In the genomic region with DNA sequence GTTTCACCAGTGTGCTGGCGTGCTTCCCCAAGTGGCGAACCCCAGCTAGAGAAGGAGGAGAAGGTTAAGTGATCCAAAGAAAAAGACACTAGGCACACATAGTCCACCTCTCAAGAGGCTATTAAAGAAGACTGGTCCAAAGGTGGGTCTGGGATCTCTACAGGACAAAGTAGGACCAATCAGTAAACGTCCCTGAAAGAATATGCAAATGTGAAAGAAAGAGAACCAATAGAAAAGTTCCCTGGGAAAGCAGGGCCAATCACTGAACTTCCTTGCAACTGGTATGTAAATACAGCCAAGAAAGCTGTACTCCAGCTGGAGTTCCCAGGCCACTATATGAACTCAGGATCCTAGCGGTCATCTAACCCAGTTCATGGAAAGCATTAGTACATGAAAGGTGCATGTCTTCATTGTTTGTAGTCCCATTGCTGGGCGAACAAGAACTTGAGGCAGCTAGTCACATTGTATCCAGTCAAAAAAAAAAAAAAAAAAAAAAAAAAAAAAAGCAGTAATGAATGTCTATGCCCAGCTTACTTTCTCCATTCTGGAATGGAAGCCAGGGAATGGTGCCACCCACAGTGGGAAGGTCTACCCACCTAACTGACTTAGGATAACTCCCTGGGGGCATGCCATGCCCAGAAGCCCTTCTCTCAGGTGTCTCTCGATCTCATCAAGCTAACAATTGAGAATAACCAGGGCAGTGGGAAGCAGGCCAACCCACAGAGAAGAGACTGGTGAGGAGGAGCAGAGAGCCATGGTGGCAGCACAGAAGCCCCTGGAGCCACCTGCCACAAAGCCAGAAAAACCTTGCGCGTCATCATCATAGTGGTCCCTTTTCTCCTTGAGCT, we compare ENCODE assay signal across 14 mouse cellular contexts.
A peak's percentile ranks its signal among the peaks of the same experiment; 100 is the strongest.
DNase-seq lines count a peak whose midpoint lies in the region; ATAC-seq and TF ChIP-seq lines count a peak whose summit lies in the region.
"Had no signal": no experiment of that assay in that cellular context is flagged by ENCODE, and none has a peak within 500 bp of the region (broad histone marks: within the 10 kb centered on the region; RNA-seq: fewer than 3 reads in every experiment).

No protein-coding gene starts in this region.

- H3K27ac ChIP-seq in layer of hippocampus, adult 2 months, result peak overlapping the region; percentile 78
- peak overlapping the region; percentile 43 for H3K27ac ChIP-seq in CH12.LX (ENCODE audit: insufficient read depth, low read depth)
- H3K27ac ChIP-seq in liver, embryonic 14.5 days, result no peak overlapping the region
- H3K27ac ChIP-seq: embryonic facial prominence, embryonic 13.5 days; heart, adult 2 months; hindbrain, embryonic 15.5 days; lung, embryonic 15.5 days had no signal

- ATAC-seq in liver, embryonic 14.5 days (ENCODE audit: insufficient read depth), result peak; percentile 23; the same call in 1 of the 2 replicates

- H3K4me2 ChIP-seq in CH12.LX (ENCODE audit: insufficient read depth, low read depth, poor library complexity, severe bottlenecking), result peak overlapping the region; percentile 62
- no peak overlapping the region for H3K4me2 ChIP-seq in liver, embryonic 14.5 days (ENCODE audit: low read depth)
- H3K4me2 ChIP-seq: embryonic facial prominence, embryonic 13.5 days; hindbrain, embryonic 15.5 days; lung, embryonic 15.5 days had no signal

- peaks cover 8 to 61% of the 10 kb centered on the region in 2 experiments for H3K36me3 ChIP-seq in CH12.LX (replicated peaks in 1 of 2; ENCODE audit: control insufficient read depth in 1 of 2, insufficient read depth in 1 of 2, low read length in 1 of 2)
- H3K36me3 ChIP-seq in liver, embryonic 14.5 days (replicated peaks; ENCODE audit: control insufficient read depth, insufficient read depth, low read depth), result no peaks in the 10 kb centered on the region
- H3K36me3 ChIP-seq: embryonic facial prominence, embryonic 13.5 days; hindbrain, embryonic 15.5 days; lung, embryonic 15.5 days had no signal

- TF ChIP-seq EP300 in CH12.LX (IDR thresholded peaks at IDR 0.05; ENCODE audit: low read length), result no peak
- no peak for TF ChIP-seq EP300 in liver, embryonic 14.5 days (IDR thresholded peaks at IDR 0.05; ENCODE audit: low read depth)

- in situ Hi-C loops in CH12.LX (cut with MboI; ENCODE audit: low pct_ligation_motif_present, low pct_unique_long_range_greater_than_20kb, low sequenced_read_pairs), result no loop called here

- no peak for TF ChIP-seq RAD21 in CH12.LX (IDR thresholded peaks at IDR 0.05; ENCODE audit: low read depth, low read length)

- TF ChIP-seq CTCF in layer of hippocampus, adult 2 months (conservative IDR thresholded peaks at IDR 0.05), result no peak
- no peak for TF ChIP-seq CTCF in CH12.LX (conservative IDR thresholded peaks at IDR 0.05 in 1 of 2, IDR thresholded peaks at IDR 0.05 in 1 of 2; ENCODE audit: low read depth in 2 of 2, low read length in 2 of 2)
- TF ChIP-seq CTCF in liver, embryonic 14.5 days (IDR thresholded peaks at IDR 0.05; ENCODE audit: low read depth), result no peak

- H3K9ac ChIP-seq in CH12.LX (ENCODE audit: insufficient read depth, low read depth), result no peak overlapping the region
- H3K9ac ChIP-seq in liver, embryonic 14.5 days (replicated peaks), result no peak overlapping the region
- H3K9ac ChIP-seq: embryonic facial prominence, embryonic 13.5 days; hindbrain, embryonic 15.5 days; lung, embryonic 15.5 days had no signal

- no peak overlapping the region for H3K4me3 ChIP-seq in layer of hippocampus, adult 2 months
- H3K4me3 ChIP-seq in CH12.LX (replicated peaks in 1 of 3; ENCODE audit: low read depth in 2 of 3, low read length in 2 of 3, poor library complexity in 1 of 3), result no peak overlapping the region
- no peak overlapping the region for H3K4me3 ChIP-seq in liver, embryonic 14.5 days (ENCODE audit: insufficient read depth in 1 of 2, low read depth in 2 of 2, low read length in 2 of 2)
- H3K4me3 ChIP-seq: embryonic facial prominence, embryonic 13.5 days; heart, adult 2 months; hindbrain, embryonic 15.5 days; lung, embryonic 15.5 days had no signal

- TF ChIP-seq POLR2A in CH12.LX (IDR thresholded peaks at IDR 0.05; ENCODE audit: low read depth, low read length), result no peak

- dilution Hi-C loops in CH12.LX (cut with MboI; ENCODE audit: extremely low pct_ligation_motif_present, extremely low pct_unique_long_range_greater_than_20kb, low sequenced_read_pairs), result no loop called here

- H3K27me3 ChIP-seq in CH12.LX (replicated peaks), result no peaks in the 10 kb centered on the region
- no peaks in the 10 kb centered on the region for H3K27me3 ChIP-seq in liver, embryonic 14.5 days (ENCODE audit: control insufficient read depth, insufficient read depth, low read length)
- H3K27me3 ChIP-seq: embryonic facial prominence, embryonic 13.5 days; hindbrain, embryonic 15.5 days; lung, embryonic 15.5 days had no signal

- H3K9me3 ChIP-seq in CH12.LX (replicated peaks; ENCODE audit: low read length), result no peaks in the 10 kb centered on the region
- H3K9me3 ChIP-seq in liver, embryonic 14.5 days (ENCODE audit: control insufficient read depth, low read length), result no peaks in the 10 kb centered on the region
- H3K9me3 ChIP-seq: embryonic facial prominence, embryonic 13.5 days; hindbrain, embryonic 15.5 days; lung, embryonic 15.5 days had no signal

- peaks cover 12% of the 10 kb centered on the region for H3K79me2 ChIP-seq in CH12.LX (replicated peaks; ENCODE audit: control insufficient read depth, extremely low read depth, insufficient read depth, poor library complexity, severe bottlenecking)

- peaks cover 50 to 95% of the 10 kb centered on the region in 2 experiments for H3K4me1 ChIP-seq in CH12.LX (ENCODE audit: control insufficient read depth in 1 of 2, insufficient read depth in 2 of 2)
- peaks cover 0 to 17% of the 10 kb centered on the region in 2 experiments; a peak in 3 of 4 replicates for H3K4me1 ChIP-seq in liver, embryonic 14.5 days (replicated peaks; ENCODE audit: control insufficient read depth in 2 of 2, insufficient read depth in 2 of 2, low read length in 1 of 2)

- 60% methylated on average over 8 of the region's 8 CpGs for WGBS in liver, embryonic 14.5 days (ENCODE audit: insufficient replicate concordance)

- DNase-seq in layer of hippocampus, adult 2 months (ENCODE audit: low spot score in 2 of 2), result no peak
- no peak for DNase-seq in layer of hippocampus, adult 8-10 months (ENCODE audit: low spot score in 2 of 2)
- DNase-seq in CH12.LX (ENCODE audit: extremely low read depth) (no peak), ES-CJ7 (ENCODE audit: low read depth, low spot score) (peak; percentile 59)
- DNase-seq in liver, embryonic 14.5 days (ENCODE audit: low read depth in 3 of 3, low spot score in 3 of 3), result no peak
- DNase-seq in left cerebral cortex, adult 9 months (ENCODE audit: low spot score in 2 of 2), result no peak
- DNase-seq in B cell, adult 2 months, result no peak
- DNase-seq in layer of hippocampus, adult 9-10 months (ENCODE audit: low spot score), result no peak
- DNase-seq: cerebellum, postnatal 10 days; right cerebral cortex, postnatal 4 days had no signal

TF ChIP-seq in CH12.LX, 34 proteins besides CTCF, POLR2A, EP300 and RAD21:
- TF ChIP-seq PAX5 (IDR thresholded peaks at IDR 0.05; ENCODE audit: low read length) (no peak), JUN (IDR thresholded peaks at IDR 0.05; ENCODE audit: insufficient read depth, low read depth, low read length) (no peak), MEF2A (IDR thresholded peaks at IDR 0.05; ENCODE audit: borderline replicate concordance, low read depth, low read length) (no peak), NELFE (IDR thresholded peaks at IDR 0.05; ENCODE audit: low read depth, low read length) (0 out of 2 replicates have a peak, but pooled peaks have one; percentile 2), CHD2 (IDR thresholded peaks at IDR 0.05; ENCODE audit: low read length) (no peak), ZC3H11A (IDR thresholded peaks at IDR 0.05; ENCODE audit: low read depth, low read length) (no peak), MAFK (IDR thresholded peaks at IDR 0.05; ENCODE audit: insufficient replicate concordance, low read length) (no peak), MXI1 (IDR thresholded peaks at IDR 0.05; ENCODE audit: low read depth, low read length) (no peak), JUND (conservative IDR thresholded peaks at IDR 0.05; ENCODE audit: low read depth, low read length) (no peak), UBTF (IDR thresholded peaks at IDR 0.05; ENCODE audit: low read depth, low read length) (no peak), IRF4 (IDR thresholded peaks at IDR 0.05; ENCODE audit: low read depth, low read length) (no peak), ZNF384 (IDR thresholded peaks at IDR 0.05; ENCODE audit: low read depth, low read length) (peak; percentile 87), ETS1 (conservative IDR thresholded peaks at IDR 0.05; ENCODE audit: low read depth, low read length) (no peak), ZKSCAN1 (IDR thresholded peaks at IDR 0.05; ENCODE audit: borderline replicate concordance, low read depth, low read length) (no peak), SMC3 (IDR thresholded peaks at IDR 0.05; ENCODE audit: low read depth, low read length) (no peak; the same call in 1 of the 2 replicates), USF1 (IDR thresholded peaks at IDR 0.05; ENCODE audit: low read depth, low read length) (no peak)
TF ChIP-seq in CH12.LX: peak in this region for 2.
